Mouse (Mus musculus): ENCODE measurements at regions not wholly inside any gene's neighbourhood (a gene's known extent, or its start where the extent isn't known, plus 50 kb on each side); places are given as distances from the start of the nearest gene placed in this dataset.
"Not testable (repeated sequence)": the region's sequence is repeated elsewhere in the genome, so short reads cannot be mapped to it uniquely, and the experiment has no call there.

GRCm38 (mm10) chr13:26387861-26388621, 381.9 kb downstream of the Hdgfl1 start:
- no peak overlapping the region for H3K4me3 ChIP-seq (ENCODE audit: low read depth, low read length)
- no peaks in the 10 kb centered on the region for H3K9me3 ChIP-seq (replicated peaks; ENCODE audit: control insufficient read depth, low read length)
- H3K36me3 ChIP-seq (replicated peaks; ENCODE audit: control insufficient read depth, insufficient read depth, low read length): no peaks in the 10 kb centered on the region
- no peak overlapping the region for H3K4me2 ChIP-seq (ENCODE audit: low read depth, low read length)
- WGBS: 85% methylated on average over 7 of the region's 7 CpGs
- TF ChIP-seq EP300 (IDR thresholded peaks at IDR 0.05; ENCODE audit: low read depth) (no peak), CTCF (IDR thresholded peaks at IDR 0.05; ENCODE audit: low read depth) (no peak)
- no peak overlapping the region for H3K27ac ChIP-seq (ENCODE audit: low read depth)
- ATAC-seq (ENCODE audit: insufficient read depth, low read depth): no peak
- DNase-seq (ENCODE audit: low spot score): no peak
- no peaks in the 10 kb centered on the region for H3K27me3 ChIP-seq (ENCODE audit: control insufficient read depth, insufficient read depth, low read length)
- peaks cover 4% of the 10 kb centered on the region; the same call in 1 of the 2 replicates for H3K4me1 ChIP-seq (ENCODE audit: control insufficient read depth, insufficient read depth)
- no peak overlapping the region for H3K9ac ChIP-seq (replicated peaks; ENCODE audit: low read depth, low read length)

GRCm38 (mm10) chr13:26382631-26383030, 387.3 kb downstream of the Hdgfl1 start:
- Histone ChIP-seq H3K9ac (replicated peaks; ENCODE audit: low read depth, low read length) (no peak overlapping the region), H3K4me1 (ENCODE audit: control insufficient read depth, insufficient read depth) (peaks cover 19% of the 10 kb centered on the region; the same call in 1 of the 2 replicates), H3K4me3 (ENCODE audit: low read depth, low read length) (no peak overlapping the region), H3K27ac (ENCODE audit: low read depth) (no peak overlapping the region), H3K36me3 (replicated peaks; ENCODE audit: control insufficient read depth, insufficient read depth, low read length) (no peaks in the 10 kb centered on the region), H3K9me3 (replicated peaks; ENCODE audit: control insufficient read depth, low read length) (no peaks in the 10 kb centered on the region), H3K4me2 (ENCODE audit: low read depth, low read length) (no peak overlapping the region), H3K27me3 (ENCODE audit: control insufficient read depth, insufficient read depth, low read length) (no peaks in the 10 kb centered on the region)
- no peak for DNase-seq (ENCODE audit: low spot score)
- 15% methylated on average over 2 of the region's 2 CpGs for WGBS
- TF ChIP-seq CTCF (IDR thresholded peaks at IDR 0.05; ENCODE audit: low read depth) (no peak), EP300 (IDR thresholded peaks at IDR 0.05; ENCODE audit: low read depth) (no peak)
- no peak for ATAC-seq (ENCODE audit: insufficient read depth, low read depth)

- no peaks in the 10 kb centered on the region for H3K27me3 ChIP-seq (ENCODE audit: control insufficient read depth, insufficient read depth, low read length)
- peaks cover 19% of the 10 kb centered on the region; the same call in 1 of the 2 replicates for H3K4me1 ChIP-seq (ENCODE audit: control insufficient read depth, insufficient read depth)
- no peak overlapping the region for H3K4me2 ChIP-seq (ENCODE audit: low read depth, low read length)
- DNase-seq (ENCODE audit: low spot score): no peak
- 45% methylated on average over 2 of the region's 2 CpGs for WGBS
- no peak overlapping the region for H3K27ac ChIP-seq (ENCODE audit: low read depth)
- TF ChIP-seq EP300 (IDR thresholded peaks at IDR 0.05; ENCODE audit: low read depth) (no peak), CTCF (IDR thresholded peaks at IDR 0.05; ENCODE audit: low read depth) (no peak)
- H3K4me3 ChIP-seq (ENCODE audit: low read depth, low read length): no peak overlapping the region
- H3K9ac ChIP-seq (replicated peaks; ENCODE audit: low read depth, low read length): no peak overlapping the region
- ATAC-seq (ENCODE audit: insufficient read depth, low read depth): no peak
- no peaks in the 10 kb centered on the region for H3K9me3 ChIP-seq (replicated peaks; ENCODE audit: control insufficient read depth, low read length)
- H3K36me3 ChIP-seq (replicated peaks; ENCODE audit: control insufficient read depth, insufficient read depth, low read length): no peaks in the 10 kb centered on the region
These were observed 387.8 kb downstream of the Hdgfl1 start for GRCm38 (mm10) chr13:26382154-26382553.

GRCm38 (mm10) chr13:26375546-26375945, 394.4 kb downstream of the Hdgfl1 start:
- Histone ChIP-seq H3K4me3 (ENCODE audit: low read depth, low read length) (no peak overlapping the region), H3K9me3 (replicated peaks; ENCODE audit: control insufficient read depth, low read length) (no peaks in the 10 kb centered on the region), H3K9ac (replicated peaks; ENCODE audit: low read depth, low read length) (no peak overlapping the region), H3K36me3 (replicated peaks; ENCODE audit: control insufficient read depth, insufficient read depth, low read length) (no peaks in the 10 kb centered on the region), H3K27me3 (ENCODE audit: control insufficient read depth, insufficient read depth, low read length) (no peaks in the 10 kb centered on the region), H3K4me2 (ENCODE audit: low read depth, low read length) (no peak overlapping the region), H3K27ac (ENCODE audit: low read depth) (no peak overlapping the region), H3K4me1 (ENCODE audit: control insufficient read depth, insufficient read depth) (no peaks in the 10 kb centered on the region)
- ATAC-seq (ENCODE audit: insufficient read depth, low read depth) (no peak), DNase-seq (ENCODE audit: low spot score) (no peak)
- TF ChIP-seq CTCF (IDR thresholded peaks at IDR 0.05; ENCODE audit: low read depth): no peak
- TF ChIP-seq EP300 (IDR thresholded peaks at IDR 0.05; ENCODE audit: low read depth): no peak

- H3K4me2 ChIP-seq (ENCODE audit: low read depth, low read length); H3K9ac ChIP-seq (replicated peaks; ENCODE audit: low read depth, low read length); DNase-seq (ENCODE audit: low spot score); H3K27me3 ChIP-seq (ENCODE audit: control insufficient read depth, insufficient read depth, low read length); H3K36me3 ChIP-seq (replicated peaks; ENCODE audit: control insufficient read depth, insufficient read depth, low read length); H3K4me1 ChIP-seq (ENCODE audit: control insufficient read depth, insufficient read depth); ATAC-seq (ENCODE audit: insufficient read depth, low read depth); H3K9me3 ChIP-seq (replicated peaks; ENCODE audit: control insufficient read depth, low read length); H3K27ac ChIP-seq (ENCODE audit: low read depth); H3K4me3 ChIP-seq (ENCODE audit: low read depth, low read length): not testable (repeated sequence)
- WGBS: 82% methylated on average over 6 of the region's 6 CpGs
These were observed 404.1 kb downstream of the Hdgfl1 start for GRCm38 (mm10) chr13:26365911-26366310.

GRCm38 (mm10) chr13:26356341-26356740, 413.6 kb downstream of the Hdgfl1 start:
- WGBS: 37% methylated on average over 3 of the region's 3 CpGs
- Histone ChIP-seq H3K27ac (ENCODE audit: low read depth) (0 out of 2 replicates have a peak overlapping the region, but pooled peaks have one; percentile 34), H3K4me2 (ENCODE audit: low read depth, low read length) (no peak overlapping the region)

More at GRCm38 (mm10) chr13:26356341-26356740, 413.6 kb downstream of the Hdgfl1 start:
- DNase-seq (ENCODE audit: low spot score) (peak; percentile 36), ATAC-seq (ENCODE audit: insufficient read depth, low read depth) (no peak)
- no peaks in the 10 kb centered on the region for H3K9me3 ChIP-seq (replicated peaks; ENCODE audit: control insufficient read depth, low read length)
- TF ChIP-seq CTCF (IDR thresholded peaks at IDR 0.05; ENCODE audit: low read depth) (no peak), EP300 (IDR thresholded peaks at IDR 0.05; ENCODE audit: low read depth) (0 out of 2 replicates have a peak, but pooled peaks have one; percentile 29)
- H3K4me1 ChIP-seq (ENCODE audit: control insufficient read depth, insufficient read depth): no peaks in the 10 kb centered on the region
- no peaks in the 10 kb centered on the region for H3K27me3 ChIP-seq (ENCODE audit: control insufficient read depth, insufficient read depth, low read length)
- no peak overlapping the region for H3K4me3 ChIP-seq (ENCODE audit: low read depth, low read length)
- no peaks in the 10 kb centered on the region for H3K36me3 ChIP-seq (replicated peaks; ENCODE audit: control insufficient read depth, insufficient read depth, low read length)
- no peak overlapping the region for H3K9ac ChIP-seq (replicated peaks; ENCODE audit: low read depth, low read length)

All from heart, postnatal 0 days (tissue).